Mouse (Mus musculus): ENCODE results near the gene Gnptg. TPM values are rescaled to one million over a fixed set of nuclear protein-coding genes. Genes with fewer than 3 reads are reported as not detected.

The Gnptg gene
- polyA plus RNA-seq, 1 experiment from 2014 or later: 38.3 TPM

DNA sequence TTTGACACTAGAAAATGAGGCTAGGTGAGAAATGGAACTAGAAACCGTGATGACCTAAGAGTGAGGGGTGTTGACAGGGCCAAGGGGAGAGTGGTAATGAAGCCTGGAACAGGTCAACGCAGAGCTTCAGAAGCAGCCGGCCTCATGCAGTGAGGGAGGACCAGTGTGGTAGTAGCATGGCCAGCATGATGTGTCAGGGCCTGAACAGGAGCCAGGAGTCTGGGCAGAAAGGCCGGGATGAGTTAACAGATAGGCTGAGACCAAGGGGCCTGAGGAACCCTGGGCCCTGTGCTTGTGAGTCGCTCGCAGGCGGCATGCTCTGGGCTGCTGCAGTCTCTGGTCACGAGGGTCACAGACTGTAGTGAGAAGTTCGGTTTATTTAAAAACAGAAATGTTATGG lies 21.0 kb downstream of the Gnptg start:
- Histone ChIP-seq H3K27me3 (ENCODE audit: insufficient read depth, low read length) (no peaks in the 10 kb centered on the region), H3K36me3 (ENCODE audit: insufficient read depth) (peaks cover 41% of the 10 kb centered on the region), H3K27ac (ENCODE audit: low read depth) (no peak overlapping the region), H3K4me3 (ENCODE audit: low read depth, low read length) (no peak overlapping the region), H3K4me1 (ENCODE audit: insufficient read depth) (no peaks in the 10 kb centered on the region), H3K4me2 (no peak overlapping the region), H3K9me3 (ENCODE audit: low read depth, low read length) (no peaks in the 10 kb centered on the region), H3K9ac (no peak overlapping the region)
- WGBS: 88% methylated on average over 9 of the region's 9 CpGs
- TF ChIP-seq CTCF (IDR thresholded peaks at IDR 0.05; ENCODE audit: low read depth): no peak
- DNase-seq (no peak), ATAC-seq (ENCODE audit: insufficient read depth) (no peak)

DNA sequence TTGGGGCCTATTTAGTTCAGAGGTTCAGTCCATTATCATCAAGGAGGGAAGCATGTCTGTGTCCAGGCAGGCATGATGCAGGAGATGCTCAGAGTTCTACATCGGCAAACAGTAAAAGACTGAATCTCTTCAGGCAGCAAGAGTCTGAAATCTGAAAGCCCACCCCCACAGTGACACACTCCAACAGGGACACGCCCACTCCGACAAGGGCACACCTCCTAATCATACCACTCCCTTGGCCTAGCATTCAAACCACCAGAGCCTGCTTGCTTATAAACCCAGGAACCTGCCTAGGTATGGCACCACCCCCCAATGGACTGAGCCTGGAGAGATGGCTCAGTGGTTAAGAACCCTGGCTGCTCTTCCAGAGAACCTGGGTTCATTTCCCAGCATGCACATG lies 24.5 kb downstream of the Gnptg start:
- TF ChIP-seq CTCF (IDR thresholded peaks at IDR 0.05; ENCODE audit: low read depth): no peak
- 73% methylated on average over 3 of the region's 3 CpGs for WGBS
- Histone ChIP-seq H3K27me3 (ENCODE audit: insufficient read depth, low read length) (no peaks in the 10 kb centered on the region), H3K9ac (no peak overlapping the region), H3K4me2 (no peak overlapping the region), H3K4me1 (ENCODE audit: insufficient read depth) (no peaks in the 10 kb centered on the region), H3K4me3 (ENCODE audit: low read depth, low read length) (no peak overlapping the region), H3K9me3 (ENCODE audit: low read depth, low read length) (no peaks in the 10 kb centered on the region), H3K36me3 (ENCODE audit: insufficient read depth) (peaks cover 70% of the 10 kb centered on the region), H3K27ac (ENCODE audit: low read depth) (no peak overlapping the region)
- ATAC-seq (ENCODE audit: insufficient read depth) (no peak), DNase-seq (no peak)

DNA sequence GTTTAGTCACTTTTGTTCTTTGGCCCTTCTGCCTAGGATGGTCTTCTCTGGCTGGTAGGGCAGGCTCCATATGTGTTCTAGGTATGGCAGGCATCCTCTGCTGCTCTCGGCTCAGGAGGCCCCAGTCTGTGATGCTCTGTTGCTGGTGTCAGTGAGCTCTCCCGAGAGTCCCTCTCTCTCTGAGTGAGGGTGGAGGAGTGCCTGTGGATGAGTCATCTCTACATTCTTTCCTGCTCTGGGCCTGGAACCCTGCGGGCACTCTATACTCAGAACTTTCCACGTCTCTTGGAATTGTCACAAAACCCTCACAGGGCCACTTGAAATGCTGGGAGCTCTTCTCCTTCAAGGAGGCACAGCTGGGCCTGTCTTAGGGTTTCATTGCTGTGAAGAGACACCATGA lies 28.2 kb downstream of the Gnptg start:
- Histone ChIP-seq H3K27me3 (ENCODE audit: insufficient read depth, low read length) (no peaks in the 10 kb centered on the region), H3K9ac (no peak overlapping the region), H3K36me3 (ENCODE audit: insufficient read depth) (peaks cover 84% of the 10 kb centered on the region), H3K4me2 (no peak overlapping the region), H3K27ac (ENCODE audit: low read depth) (no peak overlapping the region), H3K4me3 (ENCODE audit: low read depth, low read length) (no peak overlapping the region), H3K4me1 (ENCODE audit: insufficient read depth) (no peaks in the 10 kb centered on the region), H3K9me3 (ENCODE audit: low read depth, low read length) (no peaks in the 10 kb centered on the region)
- no peak for DNase-seq
- no peak for TF ChIP-seq CTCF (IDR thresholded peaks at IDR 0.05; ENCODE audit: low read depth)
- WGBS: 85% methylated on average over 4 of the region's 4 CpGs
- ATAC-seq (ENCODE audit: insufficient read depth): no peak

DNA sequence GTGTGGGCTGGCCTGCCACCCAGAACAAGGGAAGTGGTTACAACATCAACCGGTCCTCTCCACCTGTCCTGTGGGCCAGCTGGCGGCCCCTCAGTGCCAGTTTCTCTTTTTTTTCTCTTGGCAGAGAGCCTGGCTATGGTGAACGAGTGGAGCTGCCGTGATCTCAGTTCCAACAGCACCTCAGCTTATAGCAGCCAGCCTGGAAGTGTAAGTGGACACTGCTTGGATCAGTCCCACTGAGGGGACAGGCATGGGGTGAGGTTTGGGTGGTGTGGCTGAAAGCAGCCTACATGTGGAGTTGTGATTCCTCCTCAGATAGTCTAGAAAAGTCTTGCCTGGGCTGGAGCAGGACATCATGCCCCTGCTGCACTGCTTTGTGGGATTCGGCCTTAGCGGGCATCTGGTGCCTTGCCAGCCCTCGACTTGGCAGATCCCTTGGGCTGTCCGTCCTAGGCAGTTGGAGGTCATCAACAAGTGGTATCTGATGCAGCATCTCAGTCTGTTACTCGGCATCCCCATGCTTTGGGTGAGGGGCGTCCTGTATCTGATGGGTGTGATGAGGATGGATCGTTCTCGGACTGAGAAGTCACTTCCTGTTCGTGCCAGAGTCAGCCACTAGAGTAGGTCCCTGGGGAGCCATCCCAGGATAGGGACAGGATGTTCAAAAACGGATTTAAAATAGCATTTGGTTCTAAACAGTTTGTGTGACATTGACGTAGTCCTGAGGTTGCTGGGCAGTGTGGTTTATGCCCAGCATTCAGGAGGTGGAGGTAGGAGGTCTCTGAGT lies 29.1 kb downstream of the Gnptg start:
- Histone ChIP-seq H3K36me3 (ENCODE audit: insufficient read depth) (peaks cover 86% of the 10 kb centered on the region), H3K9ac (no peak overlapping the region), H3K4me1 (ENCODE audit: insufficient read depth) (no peaks in the 10 kb centered on the region), H3K4me2 (no peak overlapping the region), H3K9me3 (ENCODE audit: low read depth, low read length) (no peaks in the 10 kb centered on the region), H3K27ac (ENCODE audit: low read depth) (no peak overlapping the region), H3K27me3 (ENCODE audit: insufficient read depth, low read length) (no peaks in the 10 kb centered on the region), H3K4me3 (ENCODE audit: low read depth, low read length) (no peak overlapping the region)
- DNase-seq: peak; percentile 4
- ATAC-seq (ENCODE audit: insufficient read depth): no peak
- 77% methylated on average over 15 of the region's 15 CpGs for WGBS
- no peak for TF ChIP-seq CTCF (IDR thresholded peaks at IDR 0.05; ENCODE audit: low read depth)

- DNase-seq (no peak), ATAC-seq (ENCODE audit: insufficient read depth) (no peak)
- no peak for TF ChIP-seq CTCF (IDR thresholded peaks at IDR 0.05; ENCODE audit: low read depth)
- peaks cover 85% of the 10 kb centered on the region for H3K36me3 ChIP-seq (ENCODE audit: insufficient read depth)
- H3K27ac ChIP-seq (ENCODE audit: low read depth): no peak overlapping the region
- H3K4me3 ChIP-seq (ENCODE audit: low read depth, low read length): no peak overlapping the region
- H3K9ac ChIP-seq: no peak overlapping the region
- H3K4me1 ChIP-seq (ENCODE audit: insufficient read depth): no peaks in the 10 kb centered on the region
- WGBS: 83% methylated on average over 4 of the region's 4 CpGs
- H3K27me3 ChIP-seq (ENCODE audit: insufficient read depth, low read length): no peaks in the 10 kb centered on the region
- no peak overlapping the region for H3K4me2 ChIP-seq
- H3K9me3 ChIP-seq (ENCODE audit: low read depth, low read length): no peaks in the 10 kb centered on the region
Observed at GRCm38 (mm10) chr17:25210006-25210405, 29.9 kb downstream of the Gnptg start.

DNA sequence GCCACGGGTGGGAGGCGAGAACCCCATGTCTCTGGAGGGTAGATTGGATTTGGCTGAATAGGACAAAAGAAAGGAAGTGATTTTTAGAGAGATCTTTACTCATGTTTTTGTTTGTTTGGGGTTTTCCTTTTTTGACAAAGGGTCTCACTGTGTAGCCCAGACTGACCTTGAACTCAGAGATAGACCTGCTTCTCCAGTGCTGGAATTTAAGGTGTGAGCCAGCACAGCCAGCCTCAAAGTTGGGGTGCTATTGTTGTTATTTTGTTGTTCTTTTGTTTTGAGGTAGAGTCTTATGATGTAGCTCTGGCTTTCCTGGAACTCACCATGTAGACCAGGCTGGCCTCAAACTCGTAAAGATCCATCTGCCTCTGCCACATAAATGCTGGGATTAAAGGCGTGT lies 37.5 kb downstream of the Gnptg start:
- TF ChIP-seq CTCF (IDR thresholded peaks at IDR 0.05; ENCODE audit: low read depth): no peak
- Histone ChIP-seq H3K27me3 (ENCODE audit: insufficient read depth, low read length) (no peaks in the 10 kb centered on the region), H3K27ac (ENCODE audit: low read depth) (no peak overlapping the region), H3K4me1 (ENCODE audit: insufficient read depth) (no peaks in the 10 kb centered on the region), H3K9me3 (ENCODE audit: low read depth, low read length) (no peaks in the 10 kb centered on the region), H3K9ac (no peak overlapping the region), H3K36me3 (ENCODE audit: insufficient read depth) (peaks cover 73% of the 10 kb centered on the region), H3K4me3 (ENCODE audit: low read depth, low read length) (no peak overlapping the region), H3K4me2 (no peak overlapping the region)
- no peak for ATAC-seq (ENCODE audit: insufficient read depth)
- WGBS: 89% methylated on average over 4 of the region's 4 CpGs
- DNase-seq: no peak

DNA sequence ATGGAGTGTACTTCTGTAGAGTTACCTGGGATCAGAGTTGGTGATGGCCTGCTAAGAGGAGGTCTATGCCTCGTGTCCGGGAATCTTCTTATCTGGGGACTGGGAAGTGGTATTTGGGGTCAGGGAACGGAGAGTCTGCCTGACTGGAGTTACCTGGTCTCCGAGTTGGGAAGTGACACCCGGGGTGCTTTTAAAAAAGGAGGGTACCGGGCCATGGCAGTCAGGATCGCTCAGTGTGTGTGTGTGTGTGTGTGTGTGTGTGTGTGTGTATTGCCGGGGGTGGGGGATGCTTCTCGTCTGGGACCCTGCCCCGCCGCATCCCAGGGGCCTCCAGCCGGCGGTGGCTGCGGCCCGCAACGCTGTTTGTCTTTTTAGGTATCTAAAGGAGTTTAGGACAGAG lies 50.8 kb downstream of the Gnptg start:
- Histone ChIP-seq H3K4me1 (ENCODE audit: insufficient read depth) (peaks cover 4% of the 10 kb centered on the region; the same call in 1 of the 2 replicates), H3K4me3 (ENCODE audit: low read depth, low read length) (peak overlapping the region; percentile 95), H3K36me3 (ENCODE audit: insufficient read depth) (peaks cover 28% of the 10 kb centered on the region), H3K27me3 (ENCODE audit: insufficient read depth, low read length) (no peaks in the 10 kb centered on the region), H3K9ac (peak overlapping the region; percentile 92), H3K9me3 (ENCODE audit: low read depth, low read length) (no peaks in the 10 kb centered on the region), H3K4me2 (peak overlapping the region; percentile 73), H3K27ac (ENCODE audit: low read depth) (no peak overlapping the region)
- DNase-seq (no peak), ATAC-seq (ENCODE audit: insufficient read depth) (no peak)
- WGBS: 1% methylated on average over 16 of the region's 16 CpGs
- no peak for TF ChIP-seq CTCF (IDR thresholded peaks at IDR 0.05; ENCODE audit: low read depth)
